Mouse (Mus musculus) heart, postnatal 25 days (tissue): ENCODE measurements around the gene Vax1. TPM values are rescaled to one million over a fixed set of nuclear protein-coding genes. Genes with fewer than 3 reads are reported as not detected.

Experiments used
- DNase-seq: peaks from one replicate; pipeline ENCODE4 v3.0.0; 2022; ENCODE audit warnings: low spot score
- intact Hi-C: fragments of 180-260 bp; cut with DNase I; formaldehyde crosslinking; loops from one replicate; pipeline ENCODE4 v1.15.1; 2025
- total RNA-seq, 2 experiments: library from RNA; stranded (reverse); gene quantifications; 2 replicates each; pipeline ENCODE4 v1.2.3; 2021

Vax1 gene
- total RNA-seq, 2 experiments from 2014 or later, result not detected

DNA sequence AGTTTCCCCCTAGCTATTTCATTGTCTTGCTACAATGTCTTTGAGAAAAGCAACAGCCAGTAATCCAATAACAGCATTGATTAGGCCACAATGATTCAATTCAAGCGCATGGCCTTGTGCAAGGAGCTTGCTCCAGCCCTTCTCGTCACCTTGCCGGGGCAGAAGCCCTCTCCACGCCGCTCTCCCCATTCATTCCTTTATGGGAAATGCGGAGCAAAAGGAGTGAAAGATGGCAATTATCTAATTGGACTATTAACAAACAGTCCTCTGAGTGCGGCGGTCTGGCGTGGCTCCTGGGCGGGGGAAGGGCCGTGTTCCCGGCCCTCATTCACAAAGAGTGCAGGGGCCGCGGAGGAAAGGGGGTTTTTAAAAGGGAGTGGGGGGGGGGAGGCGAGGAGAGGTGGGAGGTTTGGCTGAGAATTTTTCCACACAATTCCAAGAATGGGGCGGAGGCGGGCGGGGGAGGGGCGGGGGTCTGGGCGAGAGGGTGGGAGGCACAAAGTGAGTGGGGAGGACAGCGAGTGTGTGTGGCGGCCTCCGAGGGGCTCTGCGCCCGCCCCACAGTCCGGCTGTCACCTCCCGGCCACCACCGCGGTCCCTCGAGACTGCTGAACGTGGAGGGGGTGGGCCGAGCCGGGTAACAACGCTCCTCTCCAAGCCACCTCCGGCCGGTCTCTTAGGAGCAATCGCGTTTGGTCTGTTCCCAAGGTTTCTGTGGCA is 1.5 kb upstream of the Vax1 start:
- intact Hi-C loops, result no loop called here
- no peak for DNase-seq

DNA sequence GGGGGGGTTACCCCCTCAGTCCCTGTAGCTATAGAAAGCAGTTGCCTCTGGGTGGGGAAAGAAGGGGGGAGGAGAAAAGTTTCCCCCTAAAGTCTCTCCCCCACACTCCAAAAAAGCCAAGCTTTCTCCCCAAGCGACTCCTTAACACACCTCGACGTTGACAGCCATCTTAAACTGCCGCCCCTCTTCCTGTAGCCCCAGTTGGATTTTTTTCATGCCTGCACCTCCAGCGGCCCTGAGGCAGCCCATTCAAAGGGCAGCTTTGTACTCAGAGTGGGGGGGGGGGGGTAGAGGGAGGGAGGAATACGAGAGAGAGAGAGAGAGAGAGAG is 875 bp upstream of the Vax1 start:
- no peak for DNase-seq
- intact Hi-C loops, result no loop called here

DNA sequence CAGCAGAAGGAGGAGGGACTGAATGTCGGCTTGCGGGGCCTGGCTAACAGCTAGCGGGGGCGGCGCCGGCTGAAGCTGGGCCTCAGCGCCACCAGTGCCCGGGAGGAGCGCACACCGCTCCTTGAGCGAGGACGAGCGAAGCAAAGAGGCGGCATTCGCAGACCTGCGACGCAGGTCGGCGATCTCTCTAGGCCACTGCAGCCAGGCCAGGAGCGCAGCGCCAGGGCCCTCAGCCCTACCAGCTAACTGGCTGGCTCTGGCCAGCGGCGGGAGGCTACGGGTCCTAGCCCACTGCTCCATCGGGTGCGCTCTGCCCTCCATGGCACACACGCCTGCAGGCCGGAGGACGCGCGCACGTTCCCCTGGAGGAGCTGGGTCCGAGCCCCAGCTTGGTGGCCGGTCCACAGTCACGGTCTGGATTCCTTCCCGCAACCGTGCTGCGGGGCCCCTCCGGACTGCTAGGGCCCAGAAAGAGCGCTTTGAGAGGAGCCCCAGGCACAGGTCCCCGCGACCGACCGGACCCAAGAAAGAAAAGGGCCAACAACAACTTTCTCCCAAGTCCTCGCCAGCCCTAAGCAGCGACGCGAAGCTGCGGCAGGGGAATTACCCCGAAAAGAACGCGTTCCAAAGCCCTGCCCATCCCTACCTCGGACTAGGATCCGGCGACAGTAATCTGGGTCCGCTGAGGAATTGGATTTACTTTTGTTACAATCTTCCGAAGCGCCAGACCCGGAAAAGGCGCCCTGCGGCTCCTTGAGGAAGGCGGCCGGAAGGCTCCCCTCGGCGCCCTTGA is 517 bp downstream of the Vax1 start:
- no peak for DNase-seq
- intact Hi-C loops, result no loop called here

DNA sequence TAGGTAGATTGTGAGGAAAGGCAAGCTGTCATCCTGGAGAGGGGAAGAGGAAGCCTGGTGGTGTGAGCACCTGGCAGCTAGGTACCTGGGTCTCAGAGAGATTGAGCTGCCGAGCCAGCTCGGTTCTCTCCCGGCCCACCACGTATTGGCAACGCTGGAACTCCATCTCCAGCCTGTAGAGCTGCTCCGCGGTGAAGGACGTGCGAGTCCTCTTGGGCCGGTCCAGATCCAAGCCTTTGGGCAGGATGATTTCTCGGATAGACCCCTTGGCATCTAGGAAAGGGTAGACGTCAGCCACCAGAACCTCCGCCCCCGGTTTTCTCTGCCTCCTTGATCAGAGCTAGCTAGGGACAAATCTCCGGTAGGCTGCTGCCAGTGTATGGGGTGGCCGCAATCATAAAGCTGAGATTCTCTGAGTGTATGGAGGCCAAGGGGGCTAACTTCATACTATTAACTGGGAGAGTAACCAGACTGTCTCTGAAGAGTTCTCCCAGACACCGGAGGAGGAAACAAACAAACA is 1.4 kb downstream of the Vax1 start:
- DNase-seq, result no peak
- intact Hi-C loops, result no loop called here

DNA sequence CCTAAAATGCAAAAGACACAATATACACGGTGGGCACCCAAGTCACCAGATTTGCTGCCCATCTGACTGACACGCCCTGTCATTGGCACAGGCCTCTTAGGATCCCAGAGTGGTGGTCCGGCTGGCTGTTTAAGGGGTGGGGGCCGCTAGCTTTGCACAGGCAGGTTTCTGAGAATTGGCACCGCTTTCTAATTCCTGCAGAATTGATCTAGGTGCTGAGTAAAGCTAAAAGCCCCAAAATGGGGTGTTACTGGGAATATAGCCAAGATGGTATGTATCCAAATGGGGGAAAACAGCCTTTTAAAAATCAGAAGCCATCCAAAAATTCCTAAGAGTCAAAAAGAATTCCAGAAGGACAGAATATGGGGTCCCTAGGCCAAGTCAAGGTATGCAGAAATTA is 2.0 kb downstream of the Vax1 start:
- no peak for DNase-seq
- intact Hi-C loops, result no loop called here

DNA sequence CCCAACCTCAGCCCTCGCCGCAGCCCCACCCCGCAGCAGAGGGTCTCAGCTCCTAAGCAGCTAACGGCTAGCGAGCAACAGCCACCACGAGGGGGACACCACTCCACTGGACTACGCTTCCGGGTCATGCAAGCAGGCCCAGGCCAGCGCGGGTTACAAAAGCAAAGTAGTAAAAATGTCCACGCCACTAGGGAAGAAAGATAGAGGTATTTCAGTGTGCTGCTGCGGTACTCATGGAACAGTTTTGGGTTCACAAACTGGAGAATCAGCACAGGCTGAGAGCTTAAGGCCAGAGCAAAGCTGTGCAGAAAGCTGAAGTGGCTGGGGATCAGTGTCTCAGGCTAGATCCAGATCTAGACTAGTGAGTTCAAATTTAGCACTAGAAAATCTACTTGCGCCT is 3.0 kb downstream of the Vax1 start:
- intact Hi-C loops, result no loop called here
- DNase-seq, result no peak

DNA sequence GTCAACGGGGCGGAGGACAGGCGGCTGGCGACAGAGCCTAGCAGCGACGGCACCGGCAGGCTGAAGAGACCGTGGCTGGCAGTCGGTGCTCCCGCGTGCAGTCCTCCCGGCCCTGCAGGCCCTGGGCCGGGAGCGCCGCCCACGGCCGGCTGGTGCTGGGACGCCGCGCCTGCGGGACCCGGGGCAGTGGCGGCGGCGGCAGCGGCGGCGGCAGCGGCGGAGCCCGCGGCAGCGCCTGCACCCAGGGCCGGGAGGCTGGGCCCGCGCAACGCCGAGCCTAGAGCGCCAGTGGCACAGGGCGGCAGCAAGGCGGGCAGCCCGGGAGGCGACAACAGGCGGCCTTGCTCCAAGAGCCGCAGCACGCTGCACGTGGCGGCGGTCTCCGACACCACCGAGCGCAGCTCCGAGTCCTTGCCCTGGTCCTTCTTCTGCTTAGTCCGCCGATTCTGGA is 3.5 kb downstream of the Vax1 start:
- no peak for DNase-seq
- intact Hi-C loops, result no loop called here

DNA sequence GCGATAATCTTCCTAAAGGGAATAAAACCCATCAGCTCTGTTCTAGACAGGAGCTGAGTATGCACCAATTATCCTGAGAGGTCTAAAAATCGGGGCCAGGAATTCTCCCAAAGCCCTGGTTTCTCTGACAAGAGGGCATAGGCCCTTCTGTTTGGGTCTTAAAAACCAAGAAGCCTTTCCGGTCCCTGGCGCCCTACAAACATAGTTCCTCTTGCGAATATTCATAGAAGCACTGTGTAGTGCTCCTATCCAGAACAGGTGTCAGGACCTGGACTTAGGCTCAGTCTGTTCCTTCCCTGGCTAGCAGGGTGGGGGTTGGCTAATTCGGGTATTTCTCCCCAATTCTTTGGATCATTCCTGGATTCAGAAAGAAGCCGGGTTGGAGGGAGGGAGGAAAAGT is 4.3 kb downstream of the Vax1 start:
- intact Hi-C loops, result no loop called here
- no peak for DNase-seq

DNA sequence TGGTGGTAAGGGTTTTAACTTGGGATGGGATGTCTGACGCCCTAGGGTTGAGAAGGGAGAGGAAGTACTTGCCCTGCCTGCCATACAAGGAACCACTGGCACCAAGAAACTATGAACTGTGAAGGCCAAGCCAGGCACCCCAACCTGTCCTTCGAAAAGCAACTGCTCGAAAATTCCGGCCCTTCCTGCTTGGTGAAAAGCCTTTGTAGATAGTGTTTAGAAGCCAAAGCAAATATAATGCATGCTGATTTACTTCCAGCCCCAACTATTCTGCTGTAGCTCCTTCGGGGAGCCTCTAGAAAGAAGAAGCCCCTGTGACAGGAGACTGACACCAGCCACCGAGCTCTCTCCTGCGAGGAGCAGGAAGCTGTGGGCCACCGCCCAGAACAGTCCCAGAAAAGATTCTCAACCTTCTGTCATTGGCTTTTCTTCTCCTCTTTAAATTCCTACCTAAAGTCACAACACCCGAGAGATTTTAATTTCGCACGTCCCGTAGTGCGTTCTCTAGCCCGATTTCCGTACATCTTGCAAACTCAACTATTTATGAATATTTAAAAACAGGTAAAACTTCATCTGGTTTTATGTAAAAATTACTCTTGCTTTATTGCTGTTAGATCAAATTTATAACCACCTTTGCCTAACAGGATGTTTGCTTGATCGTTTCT is 4.8 kb downstream of the Vax1 start:
- no peak for DNase-seq
- intact Hi-C loops, result no loop called here

DNA sequence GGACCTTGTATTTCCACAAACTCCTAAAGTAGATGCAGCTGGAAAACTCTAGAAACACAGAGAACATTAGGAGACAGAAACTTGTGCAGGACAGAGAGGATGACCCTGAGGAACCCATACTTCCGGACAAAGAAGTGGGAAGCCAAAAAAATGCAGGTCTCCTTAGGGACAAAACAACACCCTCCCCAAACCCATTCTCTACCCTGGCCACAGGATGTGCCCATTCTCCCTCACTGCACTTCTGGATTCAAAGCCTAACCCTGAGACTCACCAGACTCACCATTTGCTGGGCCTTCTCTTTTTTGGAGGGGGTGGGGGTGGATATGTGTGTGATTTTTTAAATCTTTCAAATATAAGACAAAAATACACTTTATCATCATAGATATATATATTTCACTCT is 5.7 kb downstream of the Vax1 start:
- DNase-seq, result no peak
- intact Hi-C loops, result no loop called here

DNA sequence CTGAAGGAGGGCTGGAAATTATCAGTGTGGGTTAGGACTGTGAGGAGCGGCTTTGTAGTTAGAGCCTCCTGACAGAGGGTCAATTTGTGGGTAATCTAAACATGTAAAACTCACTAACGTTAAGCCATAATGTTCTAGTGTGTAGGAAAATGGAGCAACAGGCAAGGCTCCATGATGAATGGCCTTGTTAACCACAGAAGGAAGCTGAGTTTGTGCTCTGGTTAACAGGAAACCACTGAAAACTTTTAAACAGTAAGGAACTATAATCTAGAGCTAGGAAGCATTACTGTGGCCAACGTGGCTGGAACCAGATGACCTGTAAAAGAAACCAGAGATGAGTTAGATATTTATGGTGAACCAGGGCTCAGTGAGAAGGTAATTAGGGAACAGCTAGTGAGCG is 13.2 kb downstream of the Vax1 start:
- intact Hi-C loops, result no loop called here
- DNase-seq, result no peak

DNA sequence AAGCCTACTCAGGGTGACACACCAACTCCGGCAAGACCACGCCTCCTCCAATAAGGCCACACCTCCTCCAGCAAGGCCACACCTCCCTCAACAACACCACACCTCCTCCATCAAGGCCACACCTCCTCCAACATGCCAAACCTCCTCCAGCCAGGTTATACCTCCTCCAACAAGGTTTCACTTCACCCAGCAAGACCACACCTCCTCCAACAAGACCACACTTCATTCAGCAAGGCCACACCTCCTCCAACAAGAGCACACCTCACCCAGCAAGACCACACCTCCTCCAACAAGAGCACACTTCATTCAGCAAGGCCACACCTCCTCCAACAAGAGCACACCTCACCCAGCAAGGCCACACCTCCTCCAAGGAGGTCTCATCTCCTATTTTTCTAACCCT is 15.7 kb downstream of the Vax1 start:
- intact Hi-C loops, result no loop called here
- no peak for DNase-seq

DNA sequence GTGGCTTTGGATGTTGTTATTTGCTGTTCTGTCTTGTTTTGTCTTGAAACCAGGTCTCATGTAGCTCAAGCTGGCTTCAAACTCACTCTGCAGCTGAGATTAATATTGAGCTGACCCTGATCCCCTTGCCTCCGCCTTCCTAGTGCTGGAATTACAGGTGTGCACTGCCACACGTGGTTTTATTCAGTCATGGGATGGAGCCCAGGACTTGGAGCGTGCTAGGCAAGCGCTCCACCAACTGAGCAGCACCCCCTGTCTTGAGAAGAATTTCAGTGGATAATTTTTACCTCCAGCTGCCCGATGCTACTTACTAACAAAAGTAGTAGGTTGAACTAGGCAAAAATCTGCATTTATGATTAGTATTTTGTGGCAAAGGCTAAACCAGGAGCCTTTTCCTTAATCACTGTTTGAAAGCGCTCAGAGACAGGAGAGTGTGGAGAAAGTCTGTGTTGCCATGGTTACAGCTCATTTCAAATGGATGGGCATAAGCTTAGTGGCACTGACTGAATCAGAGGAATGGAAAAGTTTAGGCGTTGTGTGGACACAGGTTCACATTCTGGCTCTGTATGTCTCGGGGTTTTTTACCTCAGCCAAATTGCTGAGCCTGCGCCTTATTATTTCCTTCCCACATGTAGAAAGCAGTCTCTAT is 24.2 kb downstream of the Vax1 start:
- no peak for DNase-seq
- intact Hi-C loops, result no loop called here

DNA sequence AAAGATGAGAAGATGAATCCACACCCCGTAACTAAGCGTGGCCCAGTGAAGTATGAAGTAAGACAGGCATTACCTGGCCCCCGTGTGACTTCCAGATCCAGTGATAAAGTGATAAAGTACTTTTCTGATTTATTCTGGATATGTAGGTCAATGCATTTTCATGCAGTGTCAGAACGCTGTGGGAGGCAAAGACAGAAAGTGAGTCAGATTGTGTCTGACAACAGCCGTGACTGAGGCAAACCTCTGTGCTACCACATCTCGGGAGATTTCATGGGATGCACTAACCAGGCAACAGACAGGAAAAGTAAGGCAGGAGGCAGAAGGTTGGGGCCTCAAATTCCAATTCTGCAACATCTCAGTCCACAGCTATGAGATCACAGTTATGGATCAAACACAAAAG is 24.8 kb downstream of the Vax1 start:
- no peak for DNase-seq
- intact Hi-C loops, result no loop called here

DNA sequence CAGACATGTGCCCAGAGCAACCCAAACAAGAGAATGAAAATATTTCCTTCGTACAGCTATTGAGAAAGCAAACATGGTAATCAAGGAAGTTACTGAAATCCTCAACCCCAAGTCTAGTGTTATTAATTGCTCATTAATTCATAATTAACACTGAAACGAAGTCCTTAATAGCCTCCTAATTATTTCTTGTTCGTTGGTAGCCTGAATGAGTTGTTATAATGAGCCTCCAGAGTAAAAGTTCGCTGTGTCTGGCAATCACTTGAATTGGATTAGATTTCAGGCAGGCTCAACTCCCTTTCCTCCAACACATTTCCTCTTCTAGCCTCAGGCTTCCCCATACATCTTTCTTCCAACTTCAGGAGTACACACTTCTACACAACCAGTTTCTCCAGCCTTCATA is 27.6 kb downstream of the Vax1 start:
- DNase-seq, result no peak
- intact Hi-C loops, result no loop called here

DNA sequence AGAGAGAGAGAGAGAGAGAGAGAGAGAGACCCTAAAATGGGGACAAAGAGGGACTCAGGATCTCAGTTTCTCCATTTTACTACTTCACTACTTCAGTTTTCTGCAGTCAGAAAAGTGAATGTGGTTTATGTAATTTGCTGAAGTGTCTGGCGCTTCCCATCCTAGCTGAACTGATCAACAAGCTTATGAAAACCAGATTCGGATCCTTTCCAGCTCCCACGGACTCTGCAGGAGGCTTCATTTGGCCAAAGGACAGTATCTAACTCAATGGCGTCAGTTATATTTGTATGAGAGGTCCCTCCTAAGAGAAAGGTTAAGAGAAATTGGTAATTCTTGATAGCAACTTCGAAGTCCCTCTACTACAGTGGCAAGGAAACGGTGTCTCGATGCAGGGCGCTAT is 34.5 kb downstream of the Vax1 start:
- intact Hi-C loops, result no loop called here
- DNase-seq, result no peak

DNA sequence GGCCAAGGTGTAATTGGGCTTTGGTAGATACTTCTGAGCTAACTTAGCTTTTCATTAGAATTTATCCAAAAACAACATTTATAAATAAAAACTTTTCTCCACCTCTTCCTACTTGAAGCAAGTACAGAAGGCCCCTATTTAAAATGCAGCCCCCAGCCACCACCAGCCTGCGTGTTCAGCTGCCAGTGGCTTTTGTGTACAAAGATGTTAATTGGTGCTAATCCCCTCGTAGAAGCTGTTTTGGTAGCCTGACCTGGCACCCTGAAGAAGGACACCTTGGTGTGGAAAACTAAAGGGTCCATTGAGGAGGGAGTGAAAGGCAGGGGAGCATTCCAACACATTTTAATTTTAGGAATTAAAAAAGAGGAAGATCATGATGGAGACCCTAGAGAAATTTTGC is 34.9 kb downstream of the Vax1 start:
- intact Hi-C loops, result no loop called here

DNA sequence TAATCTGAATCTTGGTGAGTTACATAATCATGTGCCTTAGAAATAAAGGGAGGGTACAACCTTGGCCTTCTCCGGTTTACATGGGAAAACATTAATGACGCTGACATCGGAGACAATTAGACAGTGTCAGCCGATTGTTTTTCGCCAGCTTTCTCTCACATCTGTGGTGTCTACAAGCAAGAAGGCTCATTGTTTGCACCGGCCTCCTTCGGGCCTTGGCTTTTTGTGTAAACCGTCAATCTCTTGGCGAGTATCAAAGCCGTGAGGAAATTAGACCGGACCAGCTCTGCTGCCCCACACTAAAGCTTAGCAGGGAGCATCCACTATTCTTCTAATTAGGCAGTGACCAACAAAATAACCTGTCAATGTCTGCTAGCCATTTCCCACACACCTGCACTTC is 36.7 kb downstream of the Vax1 start:
- no peak for DNase-seq
- intact Hi-C loops, result no loop called here

More for the DNA sequence above, 34.9 kb downstream of the Vax1 start:
- DNase-seq, result no peak

DNA sequence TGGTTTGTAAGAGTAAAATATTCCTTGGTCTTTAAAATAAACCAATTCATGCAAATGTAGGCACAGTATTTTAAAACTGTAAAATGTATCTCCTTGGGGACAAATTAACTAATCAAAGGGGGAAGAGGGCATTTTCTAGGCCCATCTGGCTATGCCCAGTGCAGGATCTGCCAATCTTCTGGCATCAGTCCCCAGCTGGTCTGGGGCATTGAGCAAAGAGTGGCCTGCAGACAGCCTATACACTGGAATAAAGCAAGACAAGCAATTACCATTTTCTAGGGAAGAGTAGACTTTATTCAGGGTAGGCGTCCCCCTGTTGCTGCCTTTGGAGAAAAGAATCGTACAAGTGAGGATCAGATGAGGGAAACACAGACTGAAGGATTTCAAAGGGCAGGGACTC is 40.2 kb downstream of the Vax1 start:
- intact Hi-C loops, result no loop called here
- DNase-seq, result no peak

DNA sequence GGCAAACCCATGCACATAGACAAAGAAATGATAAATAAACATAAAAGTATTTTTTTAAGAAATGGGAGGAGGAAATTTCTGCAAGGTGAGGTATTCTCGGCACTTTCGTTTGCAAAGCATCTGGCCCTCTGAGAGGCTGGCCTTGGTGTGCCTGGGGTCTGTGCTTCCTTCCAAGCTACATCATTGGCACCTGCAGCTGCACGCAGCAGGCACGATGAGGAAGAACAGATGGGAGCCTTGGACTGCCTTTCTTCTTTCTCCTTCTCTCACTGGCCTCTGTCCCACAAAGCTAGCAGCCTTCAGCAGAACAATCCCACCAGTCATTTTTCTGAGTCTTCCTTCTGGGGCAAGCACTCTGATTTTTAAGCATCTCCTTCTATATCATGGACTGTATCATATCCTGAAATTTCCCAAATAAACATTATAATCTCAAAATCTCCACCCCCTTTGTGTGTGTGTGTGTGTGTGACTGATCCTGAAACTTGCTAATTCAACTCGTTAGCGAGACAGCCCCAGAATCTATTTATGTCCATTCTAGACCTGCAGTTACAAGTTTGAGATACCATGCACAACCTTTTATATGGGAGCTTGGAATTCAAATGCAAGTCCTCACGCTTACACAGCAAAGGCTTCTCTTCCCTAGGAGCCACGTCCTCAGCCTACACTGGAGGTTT is 41.2 kb downstream of the Vax1 start:
- DNase-seq, result no peak
- intact Hi-C loops, result no loop called here
